In genomic region chr16:30137812-30138211, GRCm38 (mm10) we compare ENCODE assay signal across 19 mouse cellular contexts.
DNase-seq lines count a peak whose midpoint lies in the region; TF ChIP-seq lines count a peak whose summit lies in the region.
"Had no signal": no experiment of that assay in that cellular context is flagged by ENCODE, and none has a peak within 500 bp of the region (broad histone marks: within the 10 kb centered on the region; RNA-seq: fewer than 3 reads in every experiment).

No protein-coding gene starts in this region.

- TF ChIP-seq POLR2A in brain, embryonic 14.5 days (IDR thresholded peaks at IDR 0.05; ENCODE audit: borderline replicate concordance, extremely low read depth, insufficient read depth, insufficient read length, poor library complexity, severe bottlenecking), result no peak

- no peak for TF ChIP-seq CTCF in left cerebral cortex, adult 2 months (IDR thresholded peaks at IDR 0.05)
- TF ChIP-seq CTCF in brain, embryonic 14.5 days (IDR thresholded peaks at IDR 0.05; ENCODE audit: borderline replicate concordance, extremely low read depth, insufficient read depth, insufficient read length), result no peak

- H3K4me3 ChIP-seq in left cerebral cortex, adult 2 months, result no peak overlapping the region
- H3K4me3 ChIP-seq: forebrain, embryonic 10.5 days; gastrocnemius, adult 2 months; hindbrain, embryonic 10.5 days; hindbrain, embryonic 13.5 days; intestine, embryonic 15.5 days had no signal

- DNase-seq in cerebellum, postnatal 14 days, result peak; percentile 21 to 30
- DNase-seq in cerebellum, postnatal 25 days, result no peak
- peak; percentile 17 for DNase-seq in left cerebral cortex, postnatal 4 days
- no peak for DNase-seq in left cerebral cortex, adult 2 months (ENCODE audit: extremely low spot score in 1 of 2, low spot score in 2 of 2)
- DNase-seq in brain, embryonic 14.5 days (ENCODE audit: low read depth), result peak; percentile 59
- DNase-seq in heart, postnatal 10 days, result no peak
- DNase-seq: adrenal gland, adult 8-10 months; adrenal gland, postnatal 36 days; cerebellum, adult 11-12 months; cerebellum, adult 9-10 months; gastrocnemius, adult 2 months; gastrocnemius, postnatal 14 days; heart, adult 11 months; heart, postnatal 36 days; kidney, adult 11 months had no signal

- no peak overlapping the region for H3K27ac ChIP-seq in left cerebral cortex, adult 2 months
- H3K27ac ChIP-seq: forebrain, embryonic 10.5 days; gastrocnemius, adult 2 months; hindbrain, embryonic 10.5 days; hindbrain, embryonic 13.5 days; intestine, embryonic 15.5 days had no signal

- intact Hi-C loops in left cerebral cortex, postnatal 4 days (cut with DNase I), result no loop called here
- intact Hi-C loops in left cerebral cortex, adult 2 months (cut with DNase I), result no loop called here
- intact Hi-C loops in heart, postnatal 10 days (cut with DNase I), result no loop called here

Comparison
In these comparisons a context has a peak if more than half of its experiments do, and no peak if none do; other contexts are left out.
1. DNase-seq: peak in cerebellum, postnatal 14 days (2 of 2), left cerebral cortex, postnatal 4 days (single experiment) and brain, embryonic 14.5 days (single experiment); none in cerebellum, postnatal 25 days (0 of 2), left cerebral cortex, adult 2 months (0 of 2) and heart, postnatal 10 days (0 of 2).